Mouse (Mus musculus): ENCODE measurements around the gene Mapt. TPM values are rescaled to one million over a fixed set of nuclear protein-coding genes. Genes with fewer than 3 reads are reported as not detected.

Gene Mapt
- total and polyA plus RNA-seq, 3 experiments, result 0.21 to 1.7 (median 0.64) TPM

DNA sequence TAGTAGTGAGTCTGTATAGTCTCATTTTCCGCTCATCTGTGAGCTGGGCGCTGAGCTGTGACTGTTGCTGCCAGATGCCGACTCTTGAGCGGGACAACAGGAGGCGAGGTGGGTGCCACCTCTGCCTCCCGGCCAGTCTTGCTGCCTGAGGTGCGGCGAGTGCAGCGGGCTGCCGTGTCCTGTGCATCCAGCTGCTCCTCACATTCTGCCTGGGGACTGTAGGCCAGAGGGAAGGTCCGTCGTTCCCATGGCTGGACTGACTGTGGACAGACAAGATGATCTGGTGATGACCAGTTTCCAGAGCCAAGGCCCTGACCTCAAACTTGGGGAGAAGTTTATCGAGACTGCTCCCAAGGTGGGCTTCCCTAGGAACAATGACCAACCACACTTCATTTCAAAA, 103.8 kb downstream of the Mapt start:
- no peak overlapping the region for H3K4me2 ChIP-seq (ENCODE audit: insufficient read depth, low read depth, poor library complexity, severe bottlenecking)
- in situ Hi-C loops (cut with MboI; ENCODE audit: low pct_ligation_motif_present, low pct_unique_long_range_greater_than_20kb, low sequenced_read_pairs) (loop anchor here (5.0 kb wide), 1 partner anchor 122 kb away; no protein-coding TSS in a partner anchor), dilution Hi-C loops (cut with MboI; ENCODE audit: extremely low pct_ligation_motif_present, extremely low pct_unique_long_range_greater_than_20kb, low sequenced_read_pairs) (no loop called here)
- no peaks in the 10 kb centered on the region for H3K9me3 ChIP-seq (replicated peaks; ENCODE audit: low read length)
- H3K9ac ChIP-seq (ENCODE audit: insufficient read depth, low read depth), result no peak overlapping the region
- TF ChIP-seq ZKSCAN1 (IDR thresholded peaks at IDR 0.05; ENCODE audit: borderline replicate concordance, low read depth, low read length), result no peak
- H3K27ac ChIP-seq (ENCODE audit: insufficient read depth, low read depth), result no peak overlapping the region
- no peaks in the 10 kb centered on the region for H3K79me2 ChIP-seq (replicated peaks; ENCODE audit: control insufficient read depth, extremely low read depth, insufficient read depth, poor library complexity, severe bottlenecking)
- H3K36me3 ChIP-seq (replicated peaks in 1 of 2; ENCODE audit: control insufficient read depth in 1 of 2, insufficient read depth in 1 of 2, low read length in 1 of 2), result peaks cover 62 to 80% of the 10 kb centered on the region in 2 experiments
- H3K27me3 ChIP-seq (replicated peaks), result no peaks in the 10 kb centered on the region
- no peaks in the 10 kb centered on the region for H3K4me1 ChIP-seq (ENCODE audit: control insufficient read depth in 1 of 2, insufficient read depth in 2 of 2)
- no peak for DNase-seq (ENCODE audit: extremely low read depth)
- H3K4me3 ChIP-seq (replicated peaks in 1 of 3; ENCODE audit: low read depth in 2 of 3, low read length in 2 of 3, poor library complexity in 1 of 3), result no peak overlapping the region

DNA sequence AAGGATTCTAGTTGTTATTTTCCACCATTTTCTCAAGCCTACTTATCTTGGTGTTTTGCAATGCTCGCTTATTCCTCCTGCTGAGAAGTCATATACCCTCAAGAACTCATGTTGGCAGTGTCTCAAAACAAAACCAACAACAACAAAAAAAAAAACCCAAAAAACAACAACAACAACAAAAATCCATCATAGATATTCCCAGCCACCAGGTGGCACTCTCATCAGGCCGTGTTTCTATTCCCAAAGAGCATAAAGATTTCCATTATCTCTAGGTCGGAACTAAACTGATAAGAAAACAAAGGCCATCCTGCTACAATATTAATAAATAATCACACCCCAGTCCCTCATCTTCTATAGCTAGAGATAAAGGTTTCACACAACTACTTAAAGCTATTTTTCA, 115.7 kb downstream of the Mapt start:
- Histone ChIP-seq H3K9ac (ENCODE audit: insufficient read depth, low read depth) (no peak overlapping the region), H3K4me1 (ENCODE audit: control insufficient read depth in 1 of 2, insufficient read depth in 2 of 2) (peaks cover 0 to 11% of the 10 kb centered on the region in 2 experiments; a peak in 1 of 4 replicates), H3K27me3 (replicated peaks) (no peaks in the 10 kb centered on the region), H3K36me3 (replicated peaks in 1 of 2; ENCODE audit: control insufficient read depth in 1 of 2, insufficient read depth in 1 of 2, low read length in 1 of 2) (peaks cover 63 to 90% of the 10 kb centered on the region in 2 experiments), H3K9me3 (replicated peaks; ENCODE audit: low read length) (no peaks in the 10 kb centered on the region), H3K27ac (ENCODE audit: insufficient read depth, low read depth) (no peak overlapping the region), H3K4me3 (replicated peaks in 1 of 3; ENCODE audit: low read depth in 2 of 3, low read length in 2 of 3, poor library complexity in 1 of 3) (no peak overlapping the region), H3K79me2 (replicated peaks; ENCODE audit: control insufficient read depth, extremely low read depth, insufficient read depth, poor library complexity, severe bottlenecking) (peaks cover 13% of the 10 kb centered on the region), H3K4me2 (ENCODE audit: insufficient read depth, low read depth, poor library complexity, severe bottlenecking) (no peak overlapping the region)
- in situ Hi-C loops (cut with MboI; ENCODE audit: low pct_ligation_motif_present, low pct_unique_long_range_greater_than_20kb, low sequenced_read_pairs), result no loop called here
- DNase-seq (ENCODE audit: extremely low read depth), result no peak
- no peak for TF ChIP-seq ZC3H11A (IDR thresholded peaks at IDR 0.05; ENCODE audit: low read depth, low read length)
- no peak for TF ChIP-seq E2F4 (IDR thresholded peaks at IDR 0.05; ENCODE audit: insufficient replicate concordance, low read depth, low read length)
- TF ChIP-seq EP300 (IDR thresholded peaks at IDR 0.05; ENCODE audit: low read length), result no peak
- TF ChIP-seq RCOR1 (conservative IDR thresholded peaks at IDR 0.05; ENCODE audit: low read depth, low read length), result no peak
- TF ChIP-seq ZMIZ1 (IDR thresholded peaks at IDR 0.05; ENCODE audit: low read depth, low read length), result no peak
- no peak for TF ChIP-seq PAX5 (IDR thresholded peaks at IDR 0.05; ENCODE audit: low read length)
- TF ChIP-seq ELF1 (IDR thresholded peaks at IDR 0.05; ENCODE audit: low read depth, low read length), result no peak
- no peak for TF ChIP-seq USF2 (conservative IDR thresholded peaks at IDR 0.05; ENCODE audit: low read depth, low read length)
- TF ChIP-seq NRF1 (IDR thresholded peaks at IDR 0.05; ENCODE audit: low read depth, low read length), result no peak
- TF ChIP-seq UBTF (IDR thresholded peaks at IDR 0.05; ENCODE audit: low read depth, low read length), result no peak
- TF ChIP-seq CTCF (conservative IDR thresholded peaks at IDR 0.05 in 1 of 2, IDR thresholded peaks at IDR 0.05 in 1 of 2; ENCODE audit: low read depth in 2 of 2, low read length in 2 of 2), result peak in 1 of 2 experiments; percentile 69; a peak in 3 of 4 replicates
- no peak for TF ChIP-seq ETS1 (conservative IDR thresholded peaks at IDR 0.05; ENCODE audit: low read depth, low read length)
- no peak for TF ChIP-seq SIN3A (IDR thresholded peaks at IDR 0.05; ENCODE audit: low read length)
- TF ChIP-seq TBP (conservative IDR thresholded peaks at IDR 0.05; ENCODE audit: low read depth, low read length), result no peak
- no peak for TF ChIP-seq HCFC1 (IDR thresholded peaks at IDR 0.05; ENCODE audit: low read depth, low read length)
- no peak for TF ChIP-seq MXI1 (IDR thresholded peaks at IDR 0.05; ENCODE audit: low read depth, low read length)
- TF ChIP-seq JUN (IDR thresholded peaks at IDR 0.05; ENCODE audit: insufficient read depth, low read depth, low read length), result no peak
- no peak for TF ChIP-seq USF1 (IDR thresholded peaks at IDR 0.05; ENCODE audit: low read depth, low read length)
- TF ChIP-seq SMC3 (IDR thresholded peaks at IDR 0.05; ENCODE audit: low read depth, low read length), result peak; percentile 57
- TF ChIP-seq RAD21 (IDR thresholded peaks at IDR 0.05; ENCODE audit: low read depth, low read length), result peak; percentile 32
- TF ChIP-seq ZNF384 (IDR thresholded peaks at IDR 0.05; ENCODE audit: low read depth, low read length), result peak; percentile 78
- TF ChIP-seq MEF2A (IDR thresholded peaks at IDR 0.05; ENCODE audit: borderline replicate concordance, low read depth, low read length), result no peak
- TF ChIP-seq KAT2A (IDR thresholded peaks at IDR 0.05; ENCODE audit: insufficient replicate concordance, low read length), result no peak
- TF ChIP-seq MAFK (IDR thresholded peaks at IDR 0.05; ENCODE audit: insufficient replicate concordance, low read length), result no peak
- dilution Hi-C loops (cut with MboI; ENCODE audit: extremely low pct_ligation_motif_present, extremely low pct_unique_long_range_greater_than_20kb, low sequenced_read_pairs), result no loop called here

All from CH12.LX (cell line).